Mouse (Mus musculus) limb, embryonic 13.5 days (tissue): ENCODE measurements around the gene Tspan14. TPM values are rescaled to one million over a fixed set of nuclear protein-coding genes. Genes with fewer than 3 reads are reported as not detected.

Source experiments
- polyA plus RNA-seq: library from polyadenylated mRNA; unstranded; fragments of >200 nt; fragmentation: Nextera tagmentation; extraction: Ambion mirVana; gene quantifications from 2 replicates; pipeline ENCODE4 v1.2.1, GENCODE M21; 2015

Tspan14 gene
- polyA plus RNA-seq, 1 experiment from 2014 or later = 68.4 TPM

Other genes starting within 250 kb of the Tspan14 start
- gene Sh2d4b, start 73.5 kb downstream of the Tspan14 start, polyA plus RNA-seq = 0.34 and 0.67 TPM in 2 replicates
- 39.3 and 41.6 TPM in 2 replicates for gene Fam213a, start 47.0 kb upstream of the Tspan14 start, polyA plus RNA-seq
- gene Dydc2, start 102.4 kb upstream of the Tspan14 start, polyA plus RNA-seq = not detected in 2 replicates
- gene Dydc1, start 106.1 kb upstream of the Tspan14 start, polyA plus RNA-seq = not detected in 2 replicates
- gene Mat1a, start 138.2 kb upstream of the Tspan14 start, polyA plus RNA-seq = not detected in 2 replicates
- gene Sftpa1, start 165.0 kb upstream of the Tspan14 start, polyA plus RNA-seq = not detected in 2 replicates
- gene Mbl1, start 184.7 kb upstream of the Tspan14 start, polyA plus RNA-seq = not detected in 2 replicates
- gene Sftpd, start 218.3 kb upstream of the Tspan14 start, polyA plus RNA-seq = not detected in 2 replicates